Mouse (Mus musculus) left cerebral cortex, postnatal 4 days (tissue): ENCODE results near the gene Wwc1. TPM values are rescaled to one million over a fixed set of nuclear protein-coding genes. Genes with fewer than 3 reads are reported as not detected.
"Not testable (repeated sequence)": the region's sequence is repeated elsewhere in the genome, so short reads cannot be mapped to it uniquely, and the experiment has no call there.

Source experiments
- DNase-seq: peaks from one replicate; pipeline ENCODE4 v3.0.0-alpha.2; 2022
- intact Hi-C: fragments of 180-260 bp; cut with DNase I; formaldehyde crosslinking; loops from one replicate; pipeline ENCODE4 v1.15.1; 2025
- total RNA-seq, 2 experiments: library from RNA; stranded (reverse); gene quantifications; 2 replicates each; pipeline ENCODE4 v1.2.3; 2021

Wwc1 gene
- total RNA-seq, 2 experiments from 2014 or later: 106 to 129 TPM

DNA sequence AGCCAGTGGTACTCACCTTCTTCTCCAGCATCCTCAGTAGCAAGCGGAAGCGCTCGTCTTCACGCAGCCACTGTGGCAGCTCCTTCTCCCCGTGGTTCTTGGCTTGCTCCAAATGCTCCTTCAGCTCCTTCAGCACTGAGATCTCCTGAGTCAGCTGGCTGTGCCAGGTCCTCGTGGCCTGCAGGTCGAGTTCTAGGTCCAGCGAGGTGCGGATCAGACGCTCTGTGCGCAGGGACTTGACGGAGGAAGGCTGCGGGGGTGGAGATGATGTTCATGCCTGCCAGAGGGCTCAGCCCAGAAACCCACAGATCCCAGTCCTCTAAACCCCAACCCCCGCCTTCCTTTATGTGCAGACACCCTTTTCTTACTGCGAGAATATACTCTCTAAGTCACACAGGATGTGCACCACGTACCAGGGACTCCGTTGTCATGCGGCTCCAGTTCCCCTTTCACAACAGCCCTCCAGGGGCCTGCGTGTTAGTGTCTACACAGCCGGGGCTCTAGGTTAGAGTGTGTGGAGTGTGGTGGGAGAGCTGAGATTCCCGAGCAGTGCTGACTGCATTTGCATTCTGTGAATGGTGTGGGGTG lies 138.5 kb downstream of the Wwc1 start:
- no peak for DNase-seq
- intact Hi-C loops: no loop called here

DNA sequence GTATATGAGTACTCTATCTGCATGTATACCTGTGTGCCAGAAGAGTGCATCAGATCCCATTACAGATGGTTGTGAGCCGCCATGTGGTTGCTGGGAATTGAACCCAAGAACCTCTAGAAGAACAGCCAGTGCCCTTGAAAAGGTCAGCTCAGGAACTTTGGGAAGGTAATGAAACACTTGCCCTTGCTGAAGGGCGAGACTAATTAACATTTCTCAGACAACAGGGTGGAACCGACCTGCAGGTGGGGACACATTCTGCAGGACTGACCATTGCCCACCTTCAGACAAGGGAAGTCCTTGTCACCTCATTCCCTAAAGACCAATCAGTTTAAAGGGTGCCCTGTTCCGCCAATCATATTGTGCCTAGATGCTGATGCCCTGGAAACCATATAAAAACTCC lies 139.5 kb downstream of the Wwc1 start:
- DNase-seq, intact Hi-C loops: not testable (repeated sequence)

DNA sequence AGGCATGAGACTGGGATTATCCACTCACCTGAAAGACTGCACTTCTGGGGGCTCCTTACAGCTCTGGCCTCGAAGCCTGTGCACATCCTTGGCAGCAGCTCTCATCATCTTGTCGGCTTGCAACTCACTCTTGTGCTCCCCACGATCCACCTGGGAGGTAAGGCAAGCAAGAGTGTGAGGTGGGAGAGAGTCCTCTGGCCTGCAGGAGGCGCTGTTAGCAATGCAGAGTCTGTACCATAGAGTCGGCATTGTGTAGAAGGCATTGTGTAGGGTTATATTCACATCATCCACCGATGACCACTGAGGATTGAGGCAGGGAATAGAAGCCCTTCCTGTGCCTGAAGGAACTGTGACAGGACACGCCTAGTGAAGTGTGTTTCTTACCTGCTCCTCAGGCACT lies 140.0 kb downstream of the Wwc1 start:
- DNase-seq: no peak
- intact Hi-C loops: no loop called here

DNA sequence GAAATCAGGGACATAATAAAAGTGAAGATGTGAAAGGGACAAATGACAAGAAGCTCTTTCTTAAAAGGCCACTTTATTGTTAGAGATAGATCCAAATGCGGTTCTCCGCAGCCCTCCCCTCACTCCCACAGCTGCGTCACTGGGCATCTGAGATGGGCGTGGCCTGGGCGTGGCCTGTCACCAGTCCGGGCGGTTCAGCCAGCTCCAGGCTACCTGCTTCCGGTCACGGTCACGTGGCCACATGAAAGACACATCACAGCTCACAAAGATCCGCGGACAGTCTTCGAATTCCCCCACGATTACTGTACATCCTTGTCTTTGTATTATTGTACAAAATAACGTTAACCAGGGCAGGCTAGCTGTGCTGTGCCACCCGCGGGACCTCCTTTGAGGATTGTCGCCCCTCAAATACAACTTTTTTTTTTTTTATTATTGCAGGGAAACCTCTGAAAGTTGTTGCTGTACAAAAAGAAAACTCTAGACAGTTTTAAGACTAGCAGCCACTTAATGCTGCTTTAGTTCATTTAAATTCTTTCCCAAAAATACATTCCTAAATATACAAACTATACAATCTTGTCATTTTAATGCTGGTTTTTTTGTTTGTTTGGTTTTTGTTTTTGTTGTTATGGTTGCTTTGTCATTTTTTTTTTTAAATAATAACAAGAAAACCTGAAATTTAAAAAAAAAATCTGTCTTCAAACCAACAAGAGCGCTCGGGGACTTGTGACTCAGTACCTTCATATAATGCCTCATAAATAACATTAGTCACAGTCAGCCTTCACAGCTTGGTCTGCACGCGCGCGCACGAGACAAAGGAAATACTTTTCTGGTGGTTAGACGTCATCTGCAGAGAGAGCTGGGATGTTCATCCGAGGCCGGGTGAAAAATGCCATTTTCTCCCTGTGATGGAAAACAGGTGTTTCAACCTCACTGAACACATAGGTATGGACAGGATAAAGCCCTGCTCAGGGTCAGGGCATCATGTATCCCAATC lies 141.7 kb downstream of the Wwc1 start:
- DNase-seq: peak; percentile 89
- intact Hi-C loops: no loop called here

DNA sequence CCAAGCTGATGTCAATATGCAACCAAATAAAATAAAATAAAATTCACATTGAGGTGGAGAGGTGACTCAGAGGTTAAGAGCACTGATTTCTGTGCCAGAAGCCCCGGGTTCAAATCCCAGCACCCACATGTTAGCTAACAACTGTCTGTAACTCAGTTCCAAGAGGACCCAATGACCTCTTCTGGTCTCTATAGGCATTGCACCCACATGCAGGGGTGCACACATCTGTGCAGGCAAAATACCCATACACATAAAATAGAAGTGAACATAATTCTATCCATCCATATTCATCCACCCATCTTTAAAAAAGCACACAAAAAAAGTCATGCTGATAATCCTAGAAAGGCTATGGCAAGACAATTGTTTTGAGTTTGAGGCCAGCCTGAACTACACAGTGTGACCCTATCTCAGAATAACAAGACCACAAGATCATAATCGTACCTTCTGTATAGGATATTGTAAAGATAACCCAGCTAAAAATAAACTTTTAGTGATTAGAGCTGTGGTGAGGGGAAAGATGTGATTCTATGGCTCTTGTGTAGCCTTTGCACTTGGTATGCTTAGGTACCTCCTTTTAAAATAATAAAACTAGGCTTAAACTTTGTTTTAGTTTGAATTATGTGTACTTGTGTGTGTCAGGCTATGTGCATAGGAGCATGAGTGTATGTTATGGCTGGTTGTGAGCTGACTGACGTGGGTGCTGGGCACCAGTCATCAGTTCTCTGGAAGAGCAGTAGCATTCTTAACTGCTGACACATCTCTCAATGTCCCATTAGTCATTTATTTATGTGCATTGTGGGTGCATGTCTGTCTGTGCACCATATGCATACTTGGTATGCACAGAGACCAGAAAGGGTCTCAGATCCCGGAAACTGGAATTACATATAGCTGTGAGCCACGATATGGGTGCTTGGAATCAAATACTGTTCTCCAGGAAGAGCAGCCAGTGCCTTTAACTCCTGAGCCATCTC lies 142.9 kb downstream of the Wwc1 start:
- DNase-seq: no peak
- intact Hi-C loops: no loop called here

DNA sequence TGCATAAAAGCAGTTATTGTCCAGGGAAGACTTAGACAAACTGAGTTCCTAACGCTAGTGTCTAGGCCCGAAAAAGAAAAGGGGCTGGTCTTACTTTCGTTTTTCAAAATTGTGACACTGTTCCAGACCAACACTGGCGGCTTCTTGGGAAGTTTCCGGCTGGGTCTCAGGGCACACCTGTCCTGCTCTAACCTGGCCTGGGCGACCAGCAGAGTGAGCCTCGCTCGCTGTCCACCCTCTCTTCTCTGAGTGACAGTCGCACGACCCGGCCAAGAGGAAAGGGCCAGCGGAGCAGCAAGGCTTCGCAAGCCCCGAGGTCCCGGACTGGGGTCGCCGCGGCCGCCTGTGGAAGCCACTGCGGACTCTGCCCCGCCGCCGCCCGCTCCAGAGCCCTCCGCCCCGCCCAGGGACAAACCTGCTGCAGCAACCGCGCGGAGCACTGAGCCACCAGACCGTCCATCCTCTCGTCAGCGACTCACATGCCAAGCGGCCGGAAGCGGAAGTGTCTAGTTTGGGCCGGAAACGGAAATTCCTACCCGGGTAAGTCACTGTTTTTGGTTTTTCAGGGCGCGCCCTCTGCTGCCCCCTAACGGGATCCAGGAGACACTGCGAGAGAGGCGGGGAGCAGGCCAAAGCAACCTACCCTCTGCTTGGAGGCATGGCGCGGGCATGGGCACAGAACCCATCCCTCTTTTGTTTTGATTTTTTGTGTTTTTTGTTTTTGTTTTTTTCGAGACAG lies 146.1 kb downstream of the Wwc1 start, which contains the start of gene Rars:
Gene Rars, minus strand, starts transcription at position 485 of the 739 bp plus-strand sequence.
- intact Hi-C loops: loop anchor here (5.0 kb wide), 1 partner anchor 168 kb away; no protein-coding TSS in a partner anchor
- DNase-seq: peak; percentile 92

DNA sequence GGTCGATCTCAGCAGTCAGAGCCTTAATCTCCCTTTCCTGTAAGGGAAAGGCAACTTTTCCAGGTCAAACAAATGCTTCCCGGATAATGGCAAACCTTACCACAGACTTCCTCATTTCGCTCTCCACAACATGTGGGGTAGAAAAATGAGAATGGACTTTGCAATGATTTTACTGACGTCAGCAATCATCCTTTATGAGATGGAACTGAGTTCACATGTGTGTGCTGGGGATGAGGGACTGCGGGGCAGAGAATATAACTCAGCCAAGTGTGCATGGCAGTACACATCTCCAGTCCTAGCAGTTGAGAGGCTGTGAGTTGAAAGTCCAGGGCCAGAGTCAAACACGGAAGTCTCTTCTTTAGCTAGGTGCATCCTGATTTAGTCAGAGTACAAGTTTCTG lies 147.1 kb downstream of the Wwc1 start:
- no peak for DNase-seq
- intact Hi-C loops: loop anchor here (5.0 kb wide), 1 partner anchor 169 kb away; no protein-coding TSS in a partner anchor

DNA sequence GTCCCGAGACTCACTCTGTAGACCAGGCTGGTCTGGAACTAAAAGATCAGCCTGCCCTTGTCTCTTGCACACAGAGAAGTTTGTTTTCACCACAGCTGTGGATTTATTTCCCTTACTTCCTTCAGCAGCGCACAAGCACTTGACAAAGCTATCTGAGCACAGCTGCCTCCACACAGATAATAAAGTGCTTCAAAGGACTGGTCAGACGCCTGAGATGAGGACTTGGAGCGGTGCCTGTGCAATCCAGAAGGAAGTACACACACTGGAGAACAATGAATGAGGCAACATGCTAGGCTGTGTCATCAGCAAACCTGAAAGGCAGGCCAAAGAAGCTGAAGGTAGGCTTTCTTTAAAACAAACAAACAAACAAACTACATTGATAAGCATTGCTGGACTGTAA lies 148.2 kb downstream of the Wwc1 start:
- no peak for DNase-seq

DNA sequence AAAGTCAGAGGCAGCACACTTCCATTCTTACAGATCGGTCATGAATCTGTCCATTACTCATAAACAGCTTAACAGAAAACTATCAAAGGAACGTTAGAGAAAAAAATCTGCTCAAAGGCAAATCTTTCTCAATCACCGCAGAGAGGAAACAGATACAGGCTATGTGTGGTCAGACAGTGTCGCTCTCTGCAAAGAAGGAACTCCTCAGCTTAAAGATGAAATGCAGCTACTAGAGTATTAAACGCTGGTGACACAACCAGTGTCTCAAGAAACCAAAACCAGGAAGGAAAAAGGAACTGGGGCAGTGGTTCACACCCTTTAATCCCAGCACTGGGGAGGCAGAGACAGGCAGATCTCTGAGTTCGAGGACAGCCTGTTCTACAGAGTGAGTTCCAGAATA lies 152.6 kb downstream of the Wwc1 start:
- intact Hi-C loops: no loop called here

More for the DNA sequence above, 148.2 kb downstream of the Wwc1 start:
- intact Hi-C loops: loop anchor here (5.0 kb wide), 1 partner anchor 170 kb away; no protein-coding TSS in a partner anchor

DNA sequence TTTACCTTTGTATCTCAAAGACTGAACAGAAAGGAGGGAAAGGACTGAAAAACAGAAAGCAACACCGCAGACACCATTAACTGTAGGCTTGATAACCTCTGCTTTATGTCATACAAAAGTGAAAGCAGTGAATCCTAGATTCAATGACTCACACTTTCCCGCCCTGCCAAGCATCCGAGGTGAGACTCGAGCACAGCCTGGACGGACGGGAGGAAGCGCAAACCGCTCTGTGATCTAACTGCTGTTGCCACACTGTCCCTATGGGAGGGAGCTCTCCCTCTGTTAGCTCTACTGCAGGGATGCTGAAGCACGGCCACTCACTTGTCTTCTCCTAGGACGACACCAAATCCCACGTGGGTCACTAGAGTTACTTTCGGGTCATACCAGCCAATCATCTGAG lies 164.0 kb downstream of the Wwc1 start:
- intact Hi-C loops: no loop called here
- DNase-seq: no peak

More for the DNA sequence above, 152.6 kb downstream of the Wwc1 start:
- no peak for DNase-seq

DNA sequence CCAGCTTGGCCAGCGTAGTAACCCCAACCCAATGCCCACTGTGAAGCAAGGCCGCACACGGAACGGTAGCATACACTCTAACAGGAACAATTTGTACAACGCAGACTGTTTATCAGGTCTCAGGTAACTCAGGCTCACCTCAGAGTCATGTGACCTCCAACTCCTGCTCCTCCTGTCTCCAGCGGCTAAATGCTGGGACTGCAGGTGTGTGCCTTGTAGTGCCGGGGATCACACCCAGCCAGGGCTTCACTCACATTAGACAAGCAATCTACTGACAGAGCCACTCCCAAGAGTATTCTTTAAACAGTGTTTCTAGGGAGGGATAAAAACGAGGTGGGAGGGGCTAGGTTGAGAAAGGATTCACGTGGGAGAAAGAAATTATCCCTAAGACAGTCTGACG lies 168.9 kb downstream of the Wwc1 start:
- intact Hi-C loops: no loop called here
- no peak for DNase-seq

DNA sequence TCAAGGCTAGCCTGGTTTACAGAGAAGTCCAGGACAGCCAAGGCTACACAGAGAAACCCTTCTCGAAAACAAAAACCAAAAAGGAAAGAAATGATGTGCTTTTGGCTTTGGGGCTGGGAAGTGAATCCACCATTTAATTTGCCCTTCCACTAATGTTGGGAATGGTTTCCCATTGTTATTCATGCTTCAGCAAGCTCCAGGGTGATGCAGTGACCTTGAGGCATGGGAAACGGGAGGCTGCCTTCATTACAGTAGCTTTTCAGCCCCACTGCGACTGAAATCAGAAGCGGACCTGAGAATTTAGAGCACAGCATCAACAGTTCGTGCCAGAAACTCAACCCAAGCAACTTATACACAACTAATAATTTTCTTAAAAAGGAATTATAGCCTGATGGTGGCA lies 179.0 kb downstream of the Wwc1 start:
- intact Hi-C loops: no loop called here
- no peak for DNase-seq

DNA sequence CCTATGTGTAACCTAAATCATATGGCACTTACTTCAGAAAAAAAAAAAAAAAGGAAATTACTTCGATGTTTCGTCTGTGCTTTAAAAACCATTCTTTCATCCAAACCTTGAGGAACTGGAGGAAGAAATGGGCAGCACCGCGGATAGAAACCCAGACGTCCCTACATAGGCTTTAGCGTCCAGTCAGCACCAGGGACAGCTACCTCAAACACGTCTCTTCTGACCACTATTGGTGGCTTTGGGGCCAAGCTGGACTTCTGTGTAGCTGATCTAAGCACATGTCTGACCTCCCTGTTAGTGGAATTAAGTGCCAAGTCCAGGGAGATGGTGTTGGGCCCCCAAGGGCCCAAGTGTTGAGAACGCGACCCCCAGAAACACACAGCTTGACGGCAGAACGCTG lies 181.5 kb downstream of the Wwc1 start, which contains the start of gene Fbll1:
Gene Fbll1, minus strand, starts transcription at position 11 of the 400 bp plus-strand sequence.
- peak; percentile 20 for DNase-seq
- intact Hi-C loops: loop anchor here (10.0 kb wide), 1 partner anchor 954 kb away; no protein-coding TSS in a partner anchor

DNA sequence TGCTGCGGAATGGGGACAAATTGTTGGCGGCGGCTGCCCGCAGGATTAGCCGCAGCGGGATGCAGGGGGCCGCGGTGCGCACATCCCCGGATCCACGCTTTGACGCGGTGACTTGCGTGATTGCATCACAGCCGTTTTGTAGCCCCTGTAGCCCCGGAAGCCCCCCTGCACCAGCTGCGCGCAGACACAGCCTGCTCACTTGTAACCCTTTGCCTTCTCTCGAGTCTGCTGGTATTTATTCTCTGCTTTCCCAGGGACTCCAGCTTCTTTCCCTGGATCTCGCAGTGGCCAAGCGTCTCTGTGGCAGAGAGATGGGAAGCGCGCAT lies 181.9 kb downstream of the Wwc1 start:
- intact Hi-C loops: loop anchor here (10.0 kb wide), 1 partner anchor 954 kb away; no protein-coding TSS in a partner anchor
- DNase-seq: peak; percentile 78

DNA sequence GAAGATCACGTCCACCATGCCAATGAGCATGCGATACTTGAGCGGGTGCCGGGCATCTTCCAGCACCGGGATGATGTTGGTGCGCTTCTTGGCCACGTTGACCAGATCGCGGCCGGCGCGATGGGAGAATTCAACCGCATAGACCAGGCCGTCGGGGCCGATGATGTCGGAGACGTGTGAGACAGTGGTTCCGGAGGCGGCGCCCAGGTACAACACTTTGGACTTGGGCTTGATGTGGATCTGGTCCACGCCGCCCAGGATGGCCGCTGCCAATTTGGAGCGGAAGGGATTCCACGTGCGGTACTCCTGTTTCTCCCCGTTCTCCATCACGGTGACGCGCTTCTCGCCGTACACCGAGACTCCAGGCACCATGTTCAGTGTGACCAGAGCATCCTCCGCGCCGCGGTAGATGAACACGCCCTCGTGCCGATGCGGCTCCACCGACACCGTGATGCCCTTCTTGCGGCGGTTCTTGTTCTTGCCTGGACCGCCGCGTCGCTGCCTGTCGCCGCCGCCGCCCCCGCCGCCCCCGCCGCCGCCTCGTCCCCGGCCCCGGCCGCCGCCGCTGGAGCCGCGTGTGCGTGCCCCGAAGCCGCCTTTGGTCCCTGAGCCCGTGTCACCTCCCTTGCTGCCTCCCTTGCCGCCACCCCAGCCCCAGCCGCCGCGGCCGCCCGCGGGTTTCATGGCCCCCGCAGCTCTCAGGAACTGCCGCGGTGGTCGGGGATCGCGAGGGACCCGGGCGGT lies 182.4 kb downstream of the Wwc1 start:
- intact Hi-C loops: loop anchor here (10.0 kb wide), 1 partner anchor 953 kb away; no protein-coding TSS in a partner anchor
- DNase-seq: peak; percentile 25

DNA sequence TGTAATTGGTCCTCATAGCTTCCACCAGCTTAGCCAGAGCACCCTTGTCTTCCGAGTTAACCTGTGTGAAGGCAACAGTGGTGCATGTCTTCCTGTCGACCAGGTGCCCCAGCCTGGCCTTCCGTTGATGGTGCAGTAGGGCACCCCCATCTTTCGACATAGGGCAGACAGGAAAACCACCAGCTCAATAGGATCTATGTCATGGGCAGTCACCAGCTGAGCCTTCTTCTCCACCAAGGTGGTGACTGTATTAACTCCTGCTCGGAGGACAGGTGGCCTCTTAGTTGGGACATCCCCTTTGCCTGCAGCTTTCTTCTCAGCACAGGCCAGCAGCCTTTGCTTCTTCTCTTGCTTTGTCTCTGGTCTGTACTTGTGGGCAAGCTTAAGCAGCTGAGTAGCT lies 187.5 kb downstream of the Wwc1 start:
- intact Hi-C loops: loop anchor here (10.0 kb wide), 1 partner anchor 948 kb away; no protein-coding TSS in a partner anchor
- DNase-seq: not testable (repeated sequence)

DNA sequence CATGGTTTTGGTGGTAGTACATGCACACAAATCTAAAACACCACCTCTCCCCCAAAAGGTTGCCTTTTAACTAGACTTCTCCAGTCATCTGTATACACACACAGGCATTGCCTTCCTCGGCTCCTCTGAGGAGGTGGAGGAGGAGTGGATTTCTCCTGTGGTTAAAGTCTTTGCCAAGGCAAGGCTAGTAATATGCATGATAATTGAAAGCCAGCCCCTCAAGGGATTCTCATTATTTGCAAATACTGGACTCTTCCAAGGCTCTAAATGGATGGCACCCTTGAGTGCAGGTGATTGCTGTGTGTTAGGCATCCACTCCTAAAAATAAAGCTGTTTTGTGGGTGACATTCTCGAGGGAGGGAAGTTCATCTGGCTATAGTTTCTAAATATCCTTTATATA lies 191.9 kb downstream of the Wwc1 start:
- intact Hi-C loops: no loop called here
- DNase-seq: no peak
